Mouse (Mus musculus) kidney, postnatal 25 days (tissue): ENCODE measurements around the gene Fam83f.

Experiments
- DNase-seq, 2 experiments: peaks; one replicate each; pipeline ENCODE4 v3.0.0; 2021; ENCODE audit warnings: mixed read lengths in 2 of 2

The Fam83f gene

DNA sequence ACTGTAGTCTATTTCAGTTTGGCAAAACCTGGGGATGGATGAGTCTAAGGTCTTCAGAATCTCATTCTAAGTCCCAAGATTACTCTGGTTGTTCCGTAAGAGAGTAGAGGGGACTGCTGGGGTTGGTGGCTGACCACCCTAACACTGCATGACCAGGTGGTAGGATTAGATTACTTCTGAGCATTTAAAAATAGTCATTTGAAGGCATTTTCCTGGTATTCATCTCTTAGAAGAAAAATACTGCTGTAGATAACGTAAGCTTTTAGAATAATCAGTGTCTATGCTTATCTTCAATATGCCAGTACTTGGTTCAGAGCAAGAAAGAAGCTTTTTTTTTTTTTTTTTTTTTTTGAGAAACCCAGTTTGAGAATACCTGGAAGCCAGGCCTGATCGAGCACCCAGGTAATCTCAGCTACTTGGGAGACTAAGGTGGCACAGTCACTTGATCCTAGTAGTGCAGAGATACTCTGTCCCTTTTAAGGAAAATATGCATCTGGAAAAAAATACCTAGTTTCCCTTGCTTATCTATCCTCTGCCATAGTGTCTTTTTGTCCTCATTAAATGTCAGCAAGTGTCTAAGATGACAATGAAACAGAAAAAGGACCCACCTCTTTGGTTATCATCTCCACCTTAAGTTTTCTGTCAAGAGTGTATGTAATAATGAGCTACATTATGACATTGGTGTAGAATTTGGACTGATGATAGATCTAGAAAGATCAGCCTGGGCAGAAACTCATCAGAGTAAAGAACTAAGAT lies 73.2 kb downstream of the Fam83f start:
- no peak for DNase-seq

- DNase-seq: no peak
Observed at GRCm38 (mm10) chr15:80748979-80749378, 77.3 kb downstream of the Fam83f start.
